Mouse (Mus musculus) spleen, adult 2 months (tissue): ENCODE measurements around the gene Gja10.

ENCODE experiments used
- CTCF ChIP-seq: fragments of 200-500 bp; IDR thresholded peaks from 2 replicates; pipeline ENCODE4 v1.5.1; 2011; ENCODE audit warnings: mild to moderate bottlenecking, inconsistent platforms; ENCODE audit not compliant: insufficient read depth, insufficient read length, insufficient replicate concordance; ENCODE audit errors: extremely low read depth
- POLR2A ChIP-seq: fragments of 200-500 bp; IDR thresholded peaks from 2 replicates; pipeline ENCODE4 v1.6.1; 2011; ENCODE audit warnings: low read depth, low read length, inconsistent platforms

GRCm38 (mm10) chr4:32574604-32575003 lies 28.0 kb downstream of the Gja10 start:
- no peak for TF ChIP-seq CTCF
- no peak for TF ChIP-seq POLR2A
